Mouse (Mus musculus) adrenal gland, adult 2 months (tissue): Measurements from ENCODE around the gene Banf2. TPM values are rescaled to one million over a fixed set of nuclear protein-coding genes. Genes with fewer than 3 reads are reported as not detected.

Experiments used
- DNase-seq: peaks from one replicate; pipeline ENCODE4 v3.0.0; 2021
- long read RNA-seq: library from polyadenylated mRNA; stranded (forward); transcript quantifications from one replicate; pipeline ENCODE4 v2.0.0, GENCODE M21; 2021
- polyA plus RNA-seq: library from polyadenylated mRNA; depleted of rRNA; stranded (reverse); fragments of >200 nt; gene quantifications from 2 replicates; pipeline ENCODE4 v1.2.3, GENCODE M21; 2012; rRNA removed
- total RNA-seq, 2 experiments: library from RNA; stranded (reverse); gene quantifications; 2 replicates each; pipeline ENCODE4 v1.2.3; 2021

The Banf2 gene
- total RNA-seq (not detected), polyA plus RNA-seq (not detected in 2 replicates)
- long read RNA-seq: 0 reads

GRCm38 (mm10) chr2:144032664-144033063 is at the start of gene Banf2:
Gene Banf2 (plus strand): TSS chr2:144033059.
- DNase-seq: no peak

GRCm38 (mm10) chr2:143983482-143983881 is 49.4 kb upstream of the Banf2 start:
- no peak for DNase-seq

GRCm38 (mm10) chr2:143987485-143987884 is 45.4 kb upstream of the Banf2 start:
- no peak for DNase-seq

GRCm38 (mm10) chr2:143988016-143988415 is 44.8 kb upstream of the Banf2 start:
- DNase-seq: no peak

- DNase-seq: no peak
Observed at GRCm38 (mm10) chr2:143990997-143991396, 41.9 kb upstream of the Banf2 start.

- DNase-seq: peak; percentile 28
Observed at GRCm38 (mm10) chr2:143991964-143992672, 40.7 kb upstream of the Banf2 start.

- no peak for DNase-seq
Observed at GRCm38 (mm10) chr2:143992977-143993376, 39.9 kb upstream of the Banf2 start.

GRCm38 (mm10) chr2:144002229-144002984 is 30.5 kb upstream of the Banf2 start:
- DNase-seq: no peak

- DNase-seq: peak; percentile 49
Observed at GRCm38 (mm10) chr2:144003544-144003943, 29.3 kb upstream of the Banf2 start.

GRCm38 (mm10) chr2:144005166-144005955 is 27.5 kb upstream of the Banf2 start:
- DNase-seq: peak; percentile 28

- no peak for DNase-seq
Observed at GRCm38 (mm10) chr2:144006686-144007085, 26.2 kb upstream of the Banf2 start.

- no peak for DNase-seq
Observed at GRCm38 (mm10) chr2:144007211-144007610, 25.6 kb upstream of the Banf2 start.

- no peak for DNase-seq
Observed at GRCm38 (mm10) chr2:144009081-144009480, 23.8 kb upstream of the Banf2 start.

GRCm38 (mm10) chr2:144009551-144010281 is 23.1 kb upstream of the Banf2 start:
- DNase-seq: peak; percentile 82

GRCm38 (mm10) chr2:144010282-144011044 is 22.4 kb upstream of the Banf2 start:
- peak; percentile 92 for DNase-seq

- DNase-seq: peak; percentile 100
Observed at GRCm38 (mm10) chr2:144011080-144011551, 21.7 kb upstream of the Banf2 start, which contains the start of gene Rrbp1. Gene Rrbp1 (minus strand): TSS chr2:144011263.

GRCm38 (mm10) chr2:144014051-144014450 is 18.8 kb upstream of the Banf2 start:
- no peak for DNase-seq

- no peak for DNase-seq
Observed at GRCm38 (mm10) chr2:144014481-144014880, 18.4 kb upstream of the Banf2 start.

GRCm38 (mm10) chr2:144015861-144016260 is 17.0 kb upstream of the Banf2 start:
- no peak for DNase-seq

GRCm38 (mm10) chr2:144019971-144020370 is 12.9 kb upstream of the Banf2 start:
- no peak for DNase-seq

GRCm38 (mm10) chr2:144022441-144022840 is 10.4 kb upstream of the Banf2 start:
- DNase-seq: no peak
